Mouse (Mus musculus): ENCODE measurements at regions not wholly inside any gene's neighbourhood (a gene's known extent, or its start where the extent isn't known, plus 50 kb on each side); places are given as distances from the start of the nearest gene placed in this dataset.

GRCm38 (mm10) chr10:37691939-37692338 is 553.2 kb upstream of the Marcks start:
- Histone ChIP-seq H3K79me2 (replicated peaks; ENCODE audit: control insufficient read depth, extremely low read depth, insufficient read depth, poor library complexity, severe bottlenecking) (no peaks in the 10 kb centered on the region), H3K4me3 (replicated peaks in 1 of 3; ENCODE audit: low read depth in 2 of 3, low read length in 2 of 3, poor library complexity in 1 of 3) (no peak overlapping the region), H3K27ac (ENCODE audit: insufficient read depth, low read depth) (no peak overlapping the region), H3K27me3 (replicated peaks) (no peaks in the 10 kb centered on the region), H3K36me3 (replicated peaks in 1 of 2; ENCODE audit: control insufficient read depth in 1 of 2, insufficient read depth in 1 of 2, low read length in 1 of 2) (no peaks in the 10 kb centered on the region), H3K9ac (ENCODE audit: insufficient read depth, low read depth) (no peak overlapping the region), H3K4me2 (ENCODE audit: insufficient read depth, low read depth, poor library complexity, severe bottlenecking) (no peak overlapping the region), H3K9me3 (replicated peaks; ENCODE audit: low read length) (no peaks in the 10 kb centered on the region), H3K4me1 (ENCODE audit: control insufficient read depth in 1 of 2, insufficient read depth in 2 of 2) (no peaks in the 10 kb centered on the region)
- TF ChIP-seq USF1 (IDR thresholded peaks at IDR 0.05; ENCODE audit: low read depth, low read length): no peak
- TF ChIP-seq MAFK (IDR thresholded peaks at IDR 0.05; ENCODE audit: insufficient replicate concordance, low read length): no peak
- no peak for TF ChIP-seq HCFC1 (IDR thresholded peaks at IDR 0.05; ENCODE audit: low read depth, low read length)
- no peak for TF ChIP-seq CTCF (conservative IDR thresholded peaks at IDR 0.05 in 1 of 2, IDR thresholded peaks at IDR 0.05 in 1 of 2; ENCODE audit: low read depth in 2 of 2, low read length in 2 of 2)
- TF ChIP-seq GABPA (IDR thresholded peaks at IDR 0.05; ENCODE audit: insufficient replicate concordance, low read depth, low read length): no peak
- no peak for TF ChIP-seq ZMIZ1 (IDR thresholded peaks at IDR 0.05; ENCODE audit: low read depth, low read length)
- TF ChIP-seq ZNF384 (IDR thresholded peaks at IDR 0.05; ENCODE audit: low read depth, low read length): no peak
- TF ChIP-seq POLR2A (IDR thresholded peaks at IDR 0.05; ENCODE audit: low read depth, low read length): no peak
- TF ChIP-seq NELFE (IDR thresholded peaks at IDR 0.05; ENCODE audit: low read depth, low read length): no peak
- TF ChIP-seq UBTF (IDR thresholded peaks at IDR 0.05; ENCODE audit: low read depth, low read length): no peak
- in situ Hi-C loops (cut with MboI; ENCODE audit: low pct_ligation_motif_present, low pct_unique_long_range_greater_than_20kb, low sequenced_read_pairs) (no loop called here), dilution Hi-C loops (cut with MboI; ENCODE audit: extremely low pct_ligation_motif_present, extremely low pct_unique_long_range_greater_than_20kb, low sequenced_read_pairs) (no loop called here)
- DNase-seq (ENCODE audit: extremely low read depth): no peak

- Histone ChIP-seq H3K27ac (ENCODE audit: insufficient read depth, low read depth) (no peak overlapping the region), H3K4me3 (replicated peaks in 1 of 3; ENCODE audit: low read depth in 2 of 3, low read length in 2 of 3, poor library complexity in 1 of 3) (no peak overlapping the region), H3K79me2 (replicated peaks; ENCODE audit: control insufficient read depth, extremely low read depth, insufficient read depth, poor library complexity, severe bottlenecking) (no peaks in the 10 kb centered on the region), H3K4me1 (ENCODE audit: control insufficient read depth in 1 of 2, insufficient read depth in 2 of 2) (no peaks in the 10 kb centered on the region), H3K9me3 (replicated peaks; ENCODE audit: low read length) (no peaks in the 10 kb centered on the region), H3K4me2 (ENCODE audit: insufficient read depth, low read depth, poor library complexity, severe bottlenecking) (no peak overlapping the region), H3K9ac (ENCODE audit: insufficient read depth, low read depth) (no peak overlapping the region), H3K36me3 (replicated peaks in 1 of 2; ENCODE audit: control insufficient read depth in 1 of 2, insufficient read depth in 1 of 2, low read length in 1 of 2) (no peaks in the 10 kb centered on the region), H3K27me3 (replicated peaks) (no peaks in the 10 kb centered on the region)
- DNase-seq (ENCODE audit: extremely low read depth): no peak
- in situ Hi-C loops (cut with MboI; ENCODE audit: low pct_ligation_motif_present, low pct_unique_long_range_greater_than_20kb, low sequenced_read_pairs): no loop called here
- dilution Hi-C loops (cut with MboI; ENCODE audit: extremely low pct_ligation_motif_present, extremely low pct_unique_long_range_greater_than_20kb, low sequenced_read_pairs): no loop called here
- TF ChIP-seq MAFK (IDR thresholded peaks at IDR 0.05; ENCODE audit: insufficient replicate concordance, low read length): no peak
- no peak for TF ChIP-seq RCOR1 (conservative IDR thresholded peaks at IDR 0.05; ENCODE audit: low read depth, low read length)
- no peak for TF ChIP-seq ZNF384 (IDR thresholded peaks at IDR 0.05; ENCODE audit: low read depth, low read length)
- TF ChIP-seq NELFE (IDR thresholded peaks at IDR 0.05; ENCODE audit: low read depth, low read length): no peak
Measured at GRCm38 (mm10) chr10:37683101-37683500, 544.4 kb upstream of the Marcks start.

GRCm38 (mm10) chr10:37680601-37681000 is 541.9 kb upstream of the Marcks start:
- dilution Hi-C loops (cut with MboI; ENCODE audit: extremely low pct_ligation_motif_present, extremely low pct_unique_long_range_greater_than_20kb, low sequenced_read_pairs): no loop called here
- no peaks in the 10 kb centered on the region for H3K4me1 ChIP-seq (ENCODE audit: control insufficient read depth in 1 of 2, insufficient read depth in 2 of 2)
- TF ChIP-seq ETS1 (conservative IDR thresholded peaks at IDR 0.05; ENCODE audit: low read depth, low read length) (no peak), HCFC1 (IDR thresholded peaks at IDR 0.05; ENCODE audit: low read depth, low read length) (no peak), MXI1 (IDR thresholded peaks at IDR 0.05; ENCODE audit: low read depth, low read length) (no peak), NELFE (IDR thresholded peaks at IDR 0.05; ENCODE audit: low read depth, low read length) (no peak), USF1 (IDR thresholded peaks at IDR 0.05; ENCODE audit: low read depth, low read length) (no peak)
- no peaks in the 10 kb centered on the region for H3K27me3 ChIP-seq (replicated peaks)
- no peak overlapping the region for H3K9ac ChIP-seq (ENCODE audit: insufficient read depth, low read depth)
- no peaks in the 10 kb centered on the region for H3K9me3 ChIP-seq (replicated peaks; ENCODE audit: low read length)
- no peak for DNase-seq (ENCODE audit: extremely low read depth)
- no peaks in the 10 kb centered on the region for H3K36me3 ChIP-seq (replicated peaks in 1 of 2; ENCODE audit: control insufficient read depth in 1 of 2, insufficient read depth in 1 of 2, low read length in 1 of 2)
- H3K27ac ChIP-seq (ENCODE audit: insufficient read depth, low read depth): no peak overlapping the region
- no peak overlapping the region for H3K4me3 ChIP-seq (replicated peaks in 1 of 3; ENCODE audit: low read depth in 2 of 3, low read length in 2 of 3, poor library complexity in 1 of 3)
- H3K4me2 ChIP-seq (ENCODE audit: insufficient read depth, low read depth, poor library complexity, severe bottlenecking): no peak overlapping the region
- no peaks in the 10 kb centered on the region for H3K79me2 ChIP-seq (replicated peaks; ENCODE audit: control insufficient read depth, extremely low read depth, insufficient read depth, poor library complexity, severe bottlenecking)
- in situ Hi-C loops (cut with MboI; ENCODE audit: low pct_ligation_motif_present, low pct_unique_long_range_greater_than_20kb, low sequenced_read_pairs): no loop called here

Data from CH12.LX (cell line).